Mouse (Mus musculus): Measurements from ENCODE around the gene Fam171a1. TPM values are rescaled to one million over a fixed set of nuclear protein-coding genes. Genes with fewer than 3 reads are reported as not detected.

Gene Fam171a1
- 23.9 and 39.7 TPM in 2 replicates for polyA plus RNA-seq (2012; rRNA removed; ENCODE audit: low replicate concordance)

DNA sequence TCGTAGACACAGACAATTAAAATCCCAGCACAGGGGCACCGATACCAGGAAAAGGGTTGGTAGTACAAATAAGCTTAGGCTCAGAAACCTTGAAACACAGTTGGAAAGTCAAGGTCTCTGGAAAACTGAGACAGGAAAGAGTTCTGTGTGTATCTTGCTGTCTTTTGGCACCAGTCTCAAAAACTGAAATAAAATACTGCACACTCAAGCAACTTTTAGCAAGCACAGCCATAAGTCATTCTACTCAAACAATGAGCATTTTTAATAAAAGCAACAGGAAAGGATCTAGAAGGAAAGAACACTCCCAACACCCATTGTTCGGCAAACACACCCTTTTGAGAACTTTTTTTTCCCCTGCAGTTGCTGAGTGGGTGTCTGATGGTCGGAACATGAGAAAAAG is at the start of gene Fam171a1:
TSS of gene Fam171a1 (plus strand) at position 359 of the 400 bp plus-strand sequence.

Other genes starting within 250 kb of the Fam171a1 start
- gene Nmt2, start 170.0 kb downstream of the Fam171a1 start, polyA plus RNA-seq (2012; rRNA removed; ENCODE audit: low replicate concordance): 10.4 and 12.8 TPM in 2 replicates
- 4.7 and 10.0 TPM in 2 replicates for gene Rpp38, start 218.4 kb downstream of the Fam171a1 start, polyA plus RNA-seq (2012; rRNA removed; ENCODE audit: low replicate concordance)
- not detected in 2 replicates for gene Acbd7, start 221.9 kb downstream of the Fam171a1 start, polyA plus RNA-seq (2012; rRNA removed; ENCODE audit: low replicate concordance)

All from subcutaneous adipose tissue, adult 2 months (tissue).